In the genomic region with DNA sequence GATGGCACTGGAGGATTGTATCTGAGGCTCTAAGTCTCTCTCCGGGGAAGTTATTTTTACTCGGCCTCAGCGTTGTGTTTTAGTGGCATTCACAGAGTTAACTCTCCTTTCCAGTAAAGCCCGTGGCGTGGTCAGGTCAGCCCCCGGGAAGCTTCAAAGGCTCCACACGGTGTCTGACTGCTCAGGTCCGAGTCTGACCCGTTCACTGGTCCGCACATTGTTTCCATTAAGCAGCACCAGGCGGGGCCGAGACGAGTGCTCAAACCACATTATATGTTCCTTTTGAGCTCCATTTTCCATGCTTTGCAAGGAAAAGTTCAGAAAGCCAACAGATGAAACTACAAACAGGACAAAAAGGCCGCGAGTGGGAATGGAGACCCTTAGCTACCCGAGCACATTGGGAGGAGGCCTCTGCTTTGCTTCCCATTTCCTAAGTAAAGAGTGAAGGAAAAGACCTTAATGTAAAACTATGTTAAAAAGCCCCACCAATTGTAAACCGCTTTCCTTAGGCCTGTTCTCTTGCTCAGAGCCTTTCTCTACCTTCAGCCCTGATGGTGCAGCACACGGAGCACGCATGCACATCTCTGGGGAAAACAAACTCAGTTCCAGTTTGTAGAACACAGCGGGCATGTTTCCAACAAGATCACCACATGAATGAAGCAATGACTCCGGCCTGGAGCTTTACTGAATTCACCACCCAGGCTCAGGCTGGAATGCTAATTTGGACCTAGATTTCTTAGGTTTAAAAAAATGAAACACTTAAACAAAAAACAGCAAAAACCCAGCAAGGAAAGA, we compare ENCODE assay signal across 7 mouse cellular contexts. TPM values are rescaled to one million over a fixed set of nuclear protein-coding genes. Genes with fewer than 3 reads are reported as not detected.
A peak's percentile ranks its signal among the peaks of the same experiment; 100 is the strongest.
DNase-seq lines count a peak whose midpoint lies in the region; ATAC-seq and TF ChIP-seq lines count a peak whose summit lies in the region.

No protein-coding gene starts in this region.

- H3K9me3 ChIP-seq in embryonic facial prominence, embryonic 14.5 days (ENCODE audit: control insufficient read depth, low read length), result no peaks in the 10 kb centered on the region
- no peaks in the 10 kb centered on the region for H3K9me3 ChIP-seq in hindbrain, embryonic 10.5 days
- no peaks in the 10 kb centered on the region for H3K9me3 ChIP-seq in limb, embryonic 15.5 days
- no peaks in the 10 kb centered on the region for H3K9me3 ChIP-seq in stomach, postnatal 0 days (ENCODE audit: control insufficient read depth, low read length)

- H3K9ac ChIP-seq in embryonic facial prominence, embryonic 14.5 days (ENCODE audit: low read depth, low read length), result no peak overlapping the region; the same call in 1 of the 2 replicates
- no peak overlapping the region for H3K9ac ChIP-seq in limb, embryonic 15.5 days
- peak overlapping the region; percentile 23; the same call in 1 of the 2 replicates for H3K9ac ChIP-seq in stomach, postnatal 0 days (ENCODE audit: low read length)

- H3K27me3 ChIP-seq in embryonic facial prominence, embryonic 14.5 days (replicated peaks; ENCODE audit: control insufficient read depth, insufficient read depth, low read length), result no peaks in the 10 kb centered on the region
- no peaks in the 10 kb centered on the region for H3K27me3 ChIP-seq in hindbrain, embryonic 10.5 days (ENCODE audit: insufficient read depth, poor library complexity, severe bottlenecking)
- no peaks in the 10 kb centered on the region for H3K27me3 ChIP-seq in limb, embryonic 15.5 days
- no peaks in the 10 kb centered on the region for H3K27me3 ChIP-seq in stomach, postnatal 0 days (ENCODE audit: control insufficient read depth, insufficient read depth, low read length)

- peak; percentile 24; the same call in 1 of the 2 replicates for ATAC-seq in embryonic facial prominence, embryonic 14.5 days (ENCODE audit: low read depth)
- ATAC-seq in limb, embryonic 15.5 days (ENCODE audit: insufficient number of reproducible peaks, low FRiP score, low TSS enrichment, low read depth), result no peak
- no peak for ATAC-seq in stomach, postnatal 0 days (ENCODE audit: low FRiP score, low TSS enrichment)
- ATAC-seq in granulocyte monocyte progenitor cell, adult 5-6 weeks (replicated peaks; ENCODE audit: poor library complexity, severe bottlenecking), result no peak

- no peak overlapping the region for H3K4me3 ChIP-seq in embryonic facial prominence, embryonic 14.5 days (ENCODE audit: low read depth, low read length)
- H3K4me3 ChIP-seq in hindbrain, embryonic 10.5 days, result no peak overlapping the region
- H3K4me3 ChIP-seq in limb, embryonic 15.5 days, result no peak overlapping the region
- H3K4me3 ChIP-seq in stomach, postnatal 0 days (ENCODE audit: low read depth, low read length), result no peak overlapping the region

- 20% methylated on average over 21 of the region's 21 CpGs for WGBS in embryonic facial prominence, embryonic 14.5 days
- WGBS in hindbrain, embryonic 10.5 days, result 36% methylated on average over 21 of the region's 21 CpGs
- 17% methylated on average over 21 of the region's 21 CpGs for WGBS in limb, embryonic 15.5 days
- 35% methylated on average over 21 of the region's 21 CpGs for WGBS in stomach, postnatal 0 days

- TF ChIP-seq EP300 in stomach, postnatal 0 days (optimal IDR thresholded peaks at IDR 0.05), result no peak

- peak; percentile 49 for DNase-seq in urinary bladder, postnatal 14 days (ENCODE audit: low spot score)
- DNase-seq in urinary bladder, adult 18-20 months (ENCODE audit: low spot score in 2 of 2), result no peak
- peak; percentile 82 for DNase-seq in embryonic facial prominence, embryonic 14.5 days (ENCODE audit: low spot score)
- peak; percentile 49 for DNase-seq in hindbrain, embryonic 10.5 days (ENCODE audit: low spot score)
- DNase-seq in stomach, postnatal 0 days (ENCODE audit: low spot score), result no peak

- peaks cover 39% of the 10 kb centered on the region for H3K4me1 ChIP-seq in embryonic facial prominence, embryonic 14.5 days (ENCODE audit: control insufficient read depth, insufficient read depth, low read length)
- peaks cover 49% of the 10 kb centered on the region for H3K4me1 ChIP-seq in hindbrain, embryonic 10.5 days (replicated peaks)
- peaks cover 56% of the 10 kb centered on the region for H3K4me1 ChIP-seq in limb, embryonic 15.5 days
- H3K4me1 ChIP-seq in stomach, postnatal 0 days (replicated peaks; ENCODE audit: control insufficient read depth, insufficient read depth), result peaks cover 14% of the 10 kb centered on the region

- no peak for TF ChIP-seq CTCF in stomach, postnatal 0 days (IDR thresholded peaks at IDR 0.05; ENCODE audit: low read depth)

- H3K36me3 ChIP-seq in embryonic facial prominence, embryonic 14.5 days (ENCODE audit: control insufficient read depth, insufficient read depth, low read length), result peaks cover 14% of the 10 kb centered on the region; the same call in 1 of the 2 replicates
- H3K36me3 ChIP-seq in hindbrain, embryonic 10.5 days, result peaks cover 64% of the 10 kb centered on the region
- H3K36me3 ChIP-seq in limb, embryonic 15.5 days, result 0 out of 2 replicates have a peak, but pooled peaks cover 5% of the 10 kb centered on the region
- no peaks in the 10 kb centered on the region for H3K36me3 ChIP-seq in stomach, postnatal 0 days (ENCODE audit: control insufficient read depth, insufficient read depth, low read length)

- peak overlapping the region; percentile 88 for H3K27ac ChIP-seq in embryonic facial prominence, embryonic 14.5 days (replicated peaks; ENCODE audit: low read depth, low read length)
- H3K27ac ChIP-seq in hindbrain, embryonic 10.5 days, result peak overlapping the region; percentile 17; the same call in 1 of the 2 replicates
- H3K27ac ChIP-seq in limb, embryonic 15.5 days, result peak overlapping the region; percentile 84
- H3K27ac ChIP-seq in stomach, postnatal 0 days (replicated peaks), result peak overlapping the region; percentile 65

- peak overlapping the region; percentile 26 for H3K4me2 ChIP-seq in embryonic facial prominence, embryonic 14.5 days (ENCODE audit: low read depth, low read length)
- peak overlapping the region; percentile 10 for H3K4me2 ChIP-seq in limb, embryonic 15.5 days
- H3K4me2 ChIP-seq in stomach, postnatal 0 days (replicated peaks; ENCODE audit: low read depth), result no peak overlapping the region

RNA-seq across cellular contexts. Expression of gene Yap1, which starts 42.8 kb away (rescaled TPM):
- polyA plus RNA-seq in embryonic facial prominence, embryonic 14.5 days (2014; fragmentation: Nextera tagmentation; extraction: Ambion mirVana), result 32.2 and 37.7 TPM in 2 replicates
- 31.3 and 32.4 TPM in 2 replicates for polyA plus RNA-seq in hindbrain, embryonic 10.5 days (2016; fragmentation: Nextera tagmentation; extraction: Ambion mirVana)
- 30.8 and 41.1 TPM in 2 replicates for polyA plus RNA-seq in limb, embryonic 15.5 days (2015; fragmentation: Nextera tagmentation; extraction: Ambion mirVana)
- polyA plus RNA-seq in stomach, postnatal 0 days (2015; fragmentation: Nextera tagmentation; extraction: Ambion mirVana), result 13.6 and 16.0 TPM in 2 replicates
- not detected in 2 replicates for total RNA-seq in granulocyte monocyte progenitor cell, adult 5-6 weeks (2014; fragmentation: Nextera tagmentation)
- total RNA-seq in granulocyte monocyte progenitor cell, adult 5-6 weeks (2017), result not detected in 2 replicates

Comparison
In these comparisons a context has a peak if more than half of its experiments do, and no peak if none do; other contexts are left out.
1. DNase-seq: peak in urinary bladder, postnatal 14 days (single experiment), embryonic facial prominence, embryonic 14.5 days (single experiment) and hindbrain, embryonic 10.5 days (single experiment); none in urinary bladder, adult 18-20 months (0 of 2) and stomach, postnatal 0 days (single experiment).
2. H3K27ac ChIP-seq: peak in every context shown above with its lines; median percentile 88 in embryonic facial prominence, embryonic 14.5 days; 84 in limb, embryonic 15.5 days; 65 in stomach, postnatal 0 days; 17 in hindbrain, embryonic 10.5 days.